Mouse (Mus musculus): ENCODE results near the gene Chodl. TPM values are rescaled to one million over a fixed set of nuclear protein-coding genes. Genes with fewer than 3 reads are reported as not detected.

The Chodl gene
- polyA plus RNA-seq (2015; fragmentation: Nextera tagmentation; extraction: Ambion mirVana): 7.2 and 8.4 TPM in 2 replicates

DNA sequence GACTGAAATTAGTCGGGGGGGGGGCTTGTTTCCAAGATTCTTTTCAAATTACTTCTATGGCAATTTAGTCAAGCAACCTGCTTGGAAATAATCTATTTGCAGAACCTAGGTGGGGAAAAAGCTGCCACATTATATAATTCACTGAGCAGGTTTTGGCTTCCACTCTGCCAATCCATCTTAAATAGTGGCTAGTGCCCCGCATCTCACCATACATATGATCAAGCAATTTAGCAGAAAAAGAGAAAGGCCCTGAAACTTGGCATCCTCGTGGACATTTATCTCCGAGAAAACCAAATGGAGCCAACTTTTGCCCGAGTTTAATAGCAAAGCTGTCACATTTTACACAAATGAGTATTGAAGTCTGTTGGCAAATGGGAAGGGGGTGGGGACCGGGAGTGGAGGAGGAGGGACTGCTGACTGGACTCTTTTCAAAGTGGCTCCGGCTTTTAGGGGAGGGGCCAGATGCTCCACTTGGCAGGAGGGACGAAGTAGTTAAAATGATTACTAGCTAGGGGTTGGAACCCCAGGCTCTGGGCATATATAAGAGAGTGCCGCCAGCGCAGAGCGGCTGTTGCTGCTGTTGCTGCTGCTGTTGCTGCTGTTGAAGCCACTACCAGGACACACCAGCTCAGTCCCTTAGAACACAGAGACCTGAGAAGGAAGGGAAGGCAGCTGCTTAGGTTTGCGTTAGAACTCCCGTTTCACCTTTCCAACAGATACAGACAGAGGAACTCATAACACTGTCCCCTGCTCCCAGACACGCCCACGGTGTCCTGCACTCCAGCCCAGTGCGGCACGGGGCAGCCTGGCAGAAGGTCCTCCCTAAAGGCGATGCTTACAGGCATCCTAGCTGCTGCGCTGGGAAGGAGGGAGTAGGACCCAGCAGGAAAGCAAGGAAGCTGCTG, at the start of gene Chodl:
Gene Chodl (plus strand): TSS at position 567 of the 905 bp plus-strand sequence.
- Histone ChIP-seq H3K27ac (no peak within 1 kb of the TSS), H3K9me3 (no peaks in the 10 kb centered on the region), H3K9ac (peak within 1 kb of the TSS; percentile 75), H3K27me3 (replicated peaks) (no peaks in the 10 kb centered on the region), H3K4me2 (peak within 1 kb of the TSS; percentile 99), H3K4me3 (peak within 1 kb of the TSS; percentile 64), H3K36me3 (replicated peaks) (no peaks in the 10 kb centered on the region), H3K4me1 (peaks cover 15% of the 10 kb centered on the region)
- WGBS: 11% methylated on average over 19 of the region's 19 CpGs
- ATAC-seq (replicated peaks): peak; percentile 87

DNA sequence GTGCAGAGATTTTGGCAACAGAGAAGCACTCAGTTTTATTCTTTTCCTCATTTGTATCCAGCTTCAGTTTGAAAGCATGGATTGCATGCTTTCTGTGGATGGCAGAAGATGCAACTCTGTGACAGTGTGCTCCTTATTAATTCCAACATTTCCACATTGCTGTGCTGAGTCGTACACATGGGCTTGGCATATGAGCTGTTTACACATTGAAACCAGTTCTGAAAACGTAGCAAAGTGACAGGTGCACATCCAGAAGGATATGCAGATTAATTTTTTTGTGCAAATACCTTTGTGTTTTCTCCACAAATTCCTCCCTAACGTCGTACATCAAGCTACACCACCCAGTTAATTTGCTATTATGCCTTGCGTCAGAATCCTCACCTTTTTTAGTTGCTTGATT, 8.1 kb upstream of the Chodl start:
- H3K9me3 ChIP-seq: no peaks in the 10 kb centered on the region
- WGBS: 70% methylated on average over 5 of the region's 5 CpGs
- H3K4me2 ChIP-seq: no peak overlapping the region
- H3K36me3 ChIP-seq (replicated peaks): no peaks in the 10 kb centered on the region
- H3K4me1 ChIP-seq: no peaks in the 10 kb centered on the region
- no peak overlapping the region for H3K27ac ChIP-seq
- no peak for ATAC-seq (replicated peaks)
- H3K27me3 ChIP-seq (replicated peaks): no peaks in the 10 kb centered on the region
- H3K4me3 ChIP-seq: no peak overlapping the region
- H3K9ac ChIP-seq: no peak overlapping the region

GRCm38 (mm10) chr16:78931287-78932025, 708 bp downstream of the Chodl start:
- Histone ChIP-seq H3K9me3 (no peaks in the 10 kb centered on the region), H3K4me1 (peaks cover 15% of the 10 kb centered on the region), H3K4me2 (peak overlapping the region; percentile 99), H3K27me3 (replicated peaks) (no peaks in the 10 kb centered on the region), H3K27ac (no peak overlapping the region), H3K36me3 (replicated peaks) (no peaks in the 10 kb centered on the region), H3K9ac (peak overlapping the region; percentile 75), H3K4me3 (peak overlapping the region; percentile 64)
- WGBS: 10% methylated on average over 16 of the region's 16 CpGs
- ATAC-seq (replicated peaks): peak; percentile 75

DNA sequence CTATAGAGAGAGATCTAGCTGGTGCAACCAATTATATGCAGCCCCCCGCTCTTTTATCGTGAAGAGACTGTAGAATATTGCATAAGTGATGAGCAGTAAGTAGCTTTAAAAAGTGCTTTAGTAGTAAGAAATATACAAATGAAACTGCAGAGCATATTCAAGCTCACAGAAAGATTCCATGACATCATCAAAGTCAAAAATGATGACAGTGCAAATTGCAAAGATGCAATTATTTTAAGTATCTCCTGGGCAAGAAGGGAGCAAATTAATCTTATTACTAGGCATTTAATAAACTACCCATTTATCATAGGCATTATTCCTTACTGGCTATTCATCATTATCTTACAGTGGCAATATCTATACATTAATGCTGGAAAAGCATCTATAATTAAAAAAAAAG, 3.5 kb downstream of the Chodl start:
- no peak overlapping the region for H3K4me2 ChIP-seq
- H3K4me1 ChIP-seq: peaks cover 15% of the 10 kb centered on the region
- no peaks in the 10 kb centered on the region for H3K9me3 ChIP-seq
- H3K4me3 ChIP-seq: no peak overlapping the region
- no peak overlapping the region for H3K9ac ChIP-seq
- no peak for ATAC-seq (replicated peaks)
- WGBS: 85% methylated on average over 2 of the region's 2 CpGs
- H3K27me3 ChIP-seq (replicated peaks): no peaks in the 10 kb centered on the region
- H3K27ac ChIP-seq: no peak overlapping the region
- H3K36me3 ChIP-seq (replicated peaks): no peaks in the 10 kb centered on the region

GRCm38 (mm10) chr16:78937755-78938154, 7.0 kb downstream of the Chodl start:
- WGBS: 85% methylated on average over 8 of the region's 8 CpGs
- no peak overlapping the region for H3K9ac ChIP-seq
- no peaks in the 10 kb centered on the region for H3K27me3 ChIP-seq (replicated peaks)
- no peaks in the 10 kb centered on the region for H3K9me3 ChIP-seq
- no peaks in the 10 kb centered on the region for H3K4me1 ChIP-seq
- no peak overlapping the region for H3K4me2 ChIP-seq
- H3K36me3 ChIP-seq (replicated peaks): no peaks in the 10 kb centered on the region
- H3K4me3 ChIP-seq: no peak overlapping the region
- no peak overlapping the region for H3K27ac ChIP-seq
- no peak for ATAC-seq (replicated peaks)

DNA sequence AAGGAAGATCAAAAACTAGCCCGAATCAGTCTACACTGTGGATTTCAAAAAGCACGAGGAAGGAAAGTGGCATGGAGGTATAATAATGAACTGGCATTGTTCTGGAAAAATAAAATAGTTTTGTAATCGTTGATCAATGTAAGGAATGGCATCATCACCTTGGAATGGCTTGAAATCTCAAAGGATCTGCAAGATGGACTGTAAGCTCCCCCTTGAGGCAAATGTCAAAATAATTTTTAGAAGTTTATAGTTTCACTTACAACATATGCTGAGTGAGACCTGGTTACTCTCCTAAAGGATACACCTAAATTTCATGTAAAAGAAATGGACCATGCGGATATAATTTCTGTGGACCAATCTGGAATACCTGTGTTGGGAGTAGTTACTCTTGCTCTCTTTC, 19.6 kb downstream of the Chodl start:
- ATAC-seq (replicated peaks): no peak
- WGBS: 82% methylated on average over 4 of the region's 4 CpGs

GRCm38 (mm10) chr16:78957434-78957833, 26.7 kb downstream of the Chodl start:
- no peaks in the 10 kb centered on the region for H3K9me3 ChIP-seq
- ATAC-seq (replicated peaks): no peak
- no peak overlapping the region for H3K27ac ChIP-seq
- no peaks in the 10 kb centered on the region for H3K27me3 ChIP-seq (replicated peaks)
- no peak overlapping the region for H3K9ac ChIP-seq
- no peak overlapping the region for H3K4me2 ChIP-seq
- 80% methylated on average over 2 of the region's 2 CpGs for WGBS
- no peak overlapping the region for H3K4me3 ChIP-seq
- no peaks in the 10 kb centered on the region for H3K4me1 ChIP-seq
- no peaks in the 10 kb centered on the region for H3K36me3 ChIP-seq (replicated peaks)

More for the DNA sequence above, 19.6 kb downstream of the Chodl start:
- H3K36me3 ChIP-seq (replicated peaks): no peaks in the 10 kb centered on the region
- no peaks in the 10 kb centered on the region for H3K9me3 ChIP-seq
- no peaks in the 10 kb centered on the region for H3K4me1 ChIP-seq
- no peaks in the 10 kb centered on the region for H3K27me3 ChIP-seq (replicated peaks)
- no peak overlapping the region for H3K27ac ChIP-seq
- H3K4me2 ChIP-seq: no peak overlapping the region
- H3K4me3 ChIP-seq: no peak overlapping the region
- H3K9ac ChIP-seq: no peak overlapping the region

GRCm38 (mm10) chr16:78969091-78969731, 38.5 kb downstream of the Chodl start:
- no peak; the same call in 1 of the 2 replicates for ATAC-seq (replicated peaks)
- no peaks in the 10 kb centered on the region for H3K27me3 ChIP-seq (replicated peaks)
- no peaks in the 10 kb centered on the region for H3K36me3 ChIP-seq (replicated peaks)
- no peak overlapping the region for H3K9ac ChIP-seq
- no peak overlapping the region for H3K4me2 ChIP-seq
- 34% methylated on average over 13 of the region's 13 CpGs for WGBS
- H3K4me3 ChIP-seq: no peak overlapping the region
- no peak overlapping the region for H3K27ac ChIP-seq
- no peaks in the 10 kb centered on the region for H3K4me1 ChIP-seq
- H3K9me3 ChIP-seq: no peaks in the 10 kb centered on the region

- WGBS: 87% methylated on average over 13 of the region's 13 CpGs
- Histone ChIP-seq H3K36me3 (replicated peaks) (no peaks in the 10 kb centered on the region), H3K9me3 (no peaks in the 10 kb centered on the region), H3K4me2 (no peak overlapping the region), H3K9ac (no peak overlapping the region), H3K4me3 (no peak overlapping the region), H3K4me1 (0 out of 2 replicates have a peak, but pooled peaks cover 3% of the 10 kb centered on the region), H3K27me3 (replicated peaks) (no peaks in the 10 kb centered on the region), H3K27ac (no peak overlapping the region)
- ATAC-seq (replicated peaks): no peak
These were observed 43.4 kb downstream of the Chodl start for GRCm38 (mm10) chr16:78974099-78974498.

DNA sequence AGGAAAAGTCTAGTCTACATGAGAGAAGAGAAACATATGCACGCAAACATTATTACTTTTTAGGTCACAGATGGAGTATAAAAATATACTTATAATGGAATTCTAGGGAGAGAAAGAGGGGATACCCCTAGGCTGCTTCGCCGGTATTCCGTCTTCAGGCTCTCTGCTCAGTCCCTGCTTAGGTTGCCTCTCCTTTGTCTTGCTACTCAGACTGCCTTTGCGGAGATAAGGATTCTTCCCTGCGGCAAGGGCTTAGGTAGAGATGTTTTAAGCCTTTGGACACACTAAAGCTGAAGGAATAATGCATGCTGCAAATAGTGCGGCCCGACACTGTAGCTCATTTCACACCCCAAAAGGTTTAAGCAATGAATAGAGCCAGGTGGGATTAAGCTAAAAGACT, 45.6 kb downstream of the Chodl start:
- no peaks in the 10 kb centered on the region for H3K36me3 ChIP-seq (replicated peaks)
- H3K27me3 ChIP-seq (replicated peaks): no peaks in the 10 kb centered on the region
- 34% methylated on average over 8 of the region's 8 CpGs for WGBS
- no peak overlapping the region for H3K4me3 ChIP-seq
- no peak overlapping the region for H3K9ac ChIP-seq
- H3K4me2 ChIP-seq: peak overlapping the region; percentile 27; the same call in 1 of the 2 replicates
- ATAC-seq (replicated peaks): peak; percentile 84
- H3K4me1 ChIP-seq: 0 out of 2 replicates have a peak, but pooled peaks cover 3% of the 10 kb centered on the region
- H3K27ac ChIP-seq: no peak overlapping the region
- no peaks in the 10 kb centered on the region for H3K9me3 ChIP-seq
